8 mouse cellular contexts compared by ENCODE assay signal in the genomic region with DNA sequence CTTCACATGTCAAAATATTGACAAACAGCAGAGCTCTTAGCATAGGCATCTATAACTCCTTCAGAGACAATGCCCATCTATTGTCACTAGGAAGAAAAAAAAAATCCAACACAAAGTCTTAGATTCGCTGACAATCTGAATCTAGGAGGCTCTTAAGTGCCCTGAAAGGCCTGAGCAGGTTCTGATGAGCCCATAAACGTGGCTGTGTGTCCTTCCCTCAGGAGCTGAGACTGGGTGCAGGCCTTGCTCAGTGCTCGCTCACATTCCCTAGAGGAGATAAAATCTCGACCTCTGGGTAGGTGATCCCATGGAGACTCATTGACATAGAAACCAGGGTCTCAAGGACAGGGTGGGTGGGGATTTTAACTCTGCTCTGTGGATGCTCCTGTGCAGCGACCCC. TPM values are rescaled to one million over a fixed set of nuclear protein-coding genes. Genes with fewer than 3 reads are reported as not detected.
DNase-seq lines count a peak whose midpoint lies in the region; ATAC-seq and TF ChIP-seq lines count a peak whose summit lies in the region.

No protein-coding gene starts in this region.

- peak overlapping the region; percentile 85 for H3K9ac ChIP-seq in heart, embryonic 11.5 days (ENCODE audit: low read depth, low read length)
- H3K9ac ChIP-seq in forebrain, postnatal 0 days: peak overlapping the region; percentile 18; the same call in 1 of the 2 replicates

- ATAC-seq in heart, embryonic 11.5 days (replicated peaks; ENCODE audit: insufficient number of reproducible peaks, low FRiP score, low TSS enrichment): no peak
- no peak for ATAC-seq in forebrain, postnatal 0 days

- H3K27me3 ChIP-seq in heart, embryonic 11.5 days (ENCODE audit: control insufficient read depth, insufficient read depth, low read length): no peaks in the 10 kb centered on the region
- H3K27me3 ChIP-seq in forebrain, postnatal 0 days (ENCODE audit: insufficient read depth, low read length): peaks cover 5% of the 10 kb centered on the region; the same call in 1 of the 2 replicates

- no peaks in the 10 kb centered on the region for H3K36me3 ChIP-seq in heart, embryonic 11.5 days (ENCODE audit: control insufficient read depth, insufficient read depth, low read length)
- no peaks in the 10 kb centered on the region for H3K36me3 ChIP-seq in forebrain, postnatal 0 days (ENCODE audit: insufficient read depth)
- H3K36me3 ChIP-seq in macrophage (ENCODE audit: inconsistent target): no peaks in the 10 kb centered on the region

- DNase-seq in heart, adult 18-20 months: no peak
- DNase-seq in ES-CJ7 (ENCODE audit: low read depth, low spot score): peak; percentile 38
- no peak for DNase-seq in forebrain, postnatal 0 days
- DNase-seq in layer of hippocampus, postnatal 25 days (ENCODE audit: extremely low spot score in 1 of 2, low spot score in 1 of 2): no peak
- no peak for DNase-seq in gastrocnemius, postnatal 25 days
- DNase-seq in left cerebral cortex, adult 11 months (ENCODE audit: low spot score): no peak

- H3K4me3 ChIP-seq in heart, embryonic 11.5 days (ENCODE audit: low read depth, low read length): peak overlapping the region; percentile 84
- peak overlapping the region; percentile 77 for H3K4me3 ChIP-seq in forebrain, postnatal 0 days (ENCODE audit: low read depth, low read length)
- peak overlapping the region; percentile 33 for H3K4me3 ChIP-seq in macrophage (ENCODE audit: inconsistent target)

- TF ChIP-seq CTCF in forebrain, postnatal 0 days (IDR thresholded peaks at IDR 0.05; ENCODE audit: low read depth): no peak

- 11% methylated on average over 5 of the region's 5 CpGs for WGBS in heart, embryonic 11.5 days (ENCODE audit: insufficient replicate concordance)
- WGBS in forebrain, postnatal 0 days: 23% methylated on average over 5 of the region's 5 CpGs
- WGBS in macrophage (ENCODE audit: missing documents): 79% methylated on average over 5 of the region's 5 CpGs

- peak overlapping the region; percentile 81 for H3K4me2 ChIP-seq in heart, embryonic 11.5 days
- peak overlapping the region; percentile 81 for H3K4me2 ChIP-seq in forebrain, postnatal 0 days (ENCODE audit: low read depth)

- peak overlapping the region; percentile 82; the same call in 1 of the 2 replicates for H3K27ac ChIP-seq in heart, embryonic 11.5 days (ENCODE audit: low read depth, low read length)
- no peak overlapping the region for H3K27ac ChIP-seq in forebrain, postnatal 0 days (ENCODE audit: low read depth, low read length)
- no peak overlapping the region for H3K27ac ChIP-seq in macrophage

- no peaks in the 10 kb centered on the region for H3K9me3 ChIP-seq in heart, embryonic 11.5 days (replicated peaks; ENCODE audit: control insufficient read depth, low read length)
- no peaks in the 10 kb centered on the region for H3K9me3 ChIP-seq in forebrain, postnatal 0 days (ENCODE audit: low read length)

- peaks cover 49% of the 10 kb centered on the region for H3K79me2 ChIP-seq in macrophage (ENCODE audit: inconsistent target)

- H3K4me1 ChIP-seq in heart, embryonic 11.5 days (ENCODE audit: control insufficient read depth, insufficient read depth, low read length): peaks cover 11% of the 10 kb centered on the region; the same call in 1 of the 2 replicates
- no peaks in the 10 kb centered on the region for H3K4me1 ChIP-seq in forebrain, postnatal 0 days (ENCODE audit: insufficient read depth)

RNA-seq across cellular contexts. Expression of gene Bend4, which starts 2.1 kb away (rescaled TPM):
- polyA plus RNA-seq in heart, embryonic 11.5 days (2014; fragmentation: Nextera tagmentation; extraction: Ambion mirVana): 24.8 and 25.7 TPM in 2 replicates
- total RNA-seq in heart, adult 18-20 months (2021): 1 to 10 TPM; 3.5 to 3.9 TPM
- 7.2 and 11.5 TPM in 2 replicates for total RNA-seq in forebrain, postnatal 0 days (2014; rRNA removed)
- polyA plus RNA-seq in forebrain, postnatal 0 days (2015; fragmentation: Nextera tagmentation; extraction: Ambion mirVana): 2.6 and 5.0 TPM in 2 replicates
- total RNA-seq in macrophage (2018; cell fraction: chromatin; rRNA removed): 10 to 100 TPM in 18 of 26 experiments, 1 to 10 TPM in 8; 3.4 to 41.5 (median 15.0) TPM
- total RNA-seq in macrophage (2018; cell fraction: cytosol; rRNA removed): 10 to 100 TPM in 9 of 26 experiments, 1 to 10 TPM in 17; 3.9 to 12.3 (median 6.1) TPM
- 10 to 100 TPM in 13 of 26 experiments, 1 to 10 TPM in 13; 3.1 to 31.3 (median 10.1) TPM for total RNA-seq in macrophage (2018; cell fraction: nucleus; rRNA removed)
- 3.7 to 5.2 TPM (median 4.7 TPM) in 3 replicates for polyA plus RNA-seq in macrophage (2018)
- total RNA-seq in layer of hippocampus, postnatal 25 days (2021): 1 to 10 TPM; 8.7 to 9.9 TPM
- under 1 TPM; 0.28 to 0.32 TPM for total RNA-seq in gastrocnemius, postnatal 25 days (2021)

Comparison
In these comparisons a context has a peak if more than half of its experiments do, and no peak if none do; other contexts are left out.
1. H3K4me3 ChIP-seq: peak in every context shown above with its lines; median percentile 84 in heart, embryonic 11.5 days; 77 in forebrain, postnatal 0 days; 33 in macrophage.